Mouse (Mus musculus) intestine, embryonic 15.5 days (tissue): ENCODE data around the gene Lce1c. TPM values are rescaled to one million over a fixed set of nuclear protein-coding genes. Genes with fewer than 3 reads are reported as not detected.

Experiments used
- ATAC-seq: fragments of 200-750 bp; cut with Nextera tagmentation; 2 replicates; pipeline ENCODE4 v1.8.0; 2017; ENCODE audit warnings: moderate TSS enrichment, moderate library complexity
- H3K27ac ChIP-seq: fragments of 300-500 bp; sonication (generic); 2 replicates; pipeline ENCODE4 v1.5.1; 2015; ENCODE audit warnings: mild to moderate bottlenecking, inconsistent platforms
- H3K27me3 ChIP-seq: fragments of 300-500 bp; sonication (generic); replicated peaks from 2 replicates; pipeline ENCODE4 v1.6.1; 2015; ENCODE audit warnings: inconsistent platforms
- H3K36me3 ChIP-seq: fragments of 300-500 bp; sonication (generic); 2 replicates; pipeline ENCODE4 v1.6.1; 2015; ENCODE audit warnings: inconsistent platforms
- H3K4me1 ChIP-seq: fragments of 300-500 bp; sonication (generic); replicated peaks from 2 replicates; pipeline ENCODE4 v1.6.1; 2015; ENCODE audit warnings: inconsistent platforms
- H3K4me2 ChIP-seq: fragments of 300-500 bp; sonication (generic); replicated peaks from 2 replicates; pipeline ENCODE4 v1.6.1; 2015; ENCODE audit warnings: mild to moderate bottlenecking, inconsistent platforms
- H3K4me3 ChIP-seq: fragments of 300-500 bp; sonication (generic); replicated peaks from 2 replicates; pipeline ENCODE4 v1.5.1; 2015; ENCODE audit warnings: inconsistent platforms
- H3K9ac ChIP-seq: fragments of 300-500 bp; sonication (generic); 2 replicates; pipeline ENCODE4 v1.6.1; 2015; ENCODE audit warnings: inconsistent platforms
- H3K9me3 ChIP-seq: fragments of 300-500 bp; sonication (generic); 2 replicates; pipeline ENCODE4 v1.6.1; 2016; ENCODE audit warnings: inconsistent platforms
- WGBS: fragments of 180-500 bp; shearing (Covaris S2); methylation state at CpG from one replicate; pipeline ENCODE4 v1.1.7; 2015; 5-methylcytosine and 5-hydroxymethylcytosine counted together
- polyA plus RNA-seq: library from polyadenylated mRNA; unstranded; fragments of >200 nt; fragmentation: Nextera tagmentation; extraction: Ambion mirVana; gene quantifications from 2 replicates; pipeline ENCODE4 v1.2.1, GENCODE M21; 2015

Lce1c gene
- polyA plus RNA-seq, 1 experiment from 2014 or later, result not detected

DNA sequence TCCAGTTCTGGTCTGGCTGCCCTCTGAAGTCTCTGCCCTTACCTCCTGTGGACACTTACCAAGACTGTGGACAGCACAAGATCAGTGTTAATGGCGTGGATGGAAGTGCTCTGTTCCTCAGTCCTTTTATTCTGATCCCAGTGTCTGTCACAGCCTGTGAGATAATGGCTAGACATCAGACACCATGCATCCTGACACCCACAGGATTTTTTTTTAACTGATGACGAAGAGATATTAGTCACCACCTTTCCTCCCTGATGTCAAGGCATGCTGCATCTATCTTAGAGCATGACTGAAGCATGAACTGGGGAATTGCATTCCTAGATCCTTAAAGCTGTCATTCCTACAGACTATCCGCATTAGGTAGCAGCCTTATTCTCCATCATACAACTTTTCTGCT lies 41.2 kb downstream of the Lce1c start, which contains the start of gene Lce1f:
Gene Lce1f (minus strand): TSS at position 101 of the 400 bp plus-strand sequence.
- no peaks in the 10 kb centered on the region for H3K4me1 ChIP-seq
- no peaks in the 10 kb centered on the region for H3K9me3 ChIP-seq
- no peak for ATAC-seq
- no peak within 1 kb of the TSS for H3K9ac ChIP-seq
- H3K4me3 ChIP-seq, result no peak within 1 kb of the TSS
- no peak within 1 kb of the TSS for H3K27ac ChIP-seq
- no peaks in the 10 kb centered on the region for H3K27me3 ChIP-seq
- no peak within 1 kb of the TSS for H3K4me2 ChIP-seq
- no peaks in the 10 kb centered on the region for H3K36me3 ChIP-seq
- 77% methylated on average over 3 of the region's 3 CpGs for WGBS

GRCm38 (mm10) chr3:92722631-92723030 lies 43.6 kb downstream of the Lce1c start:
- H3K4me1 ChIP-seq, result no peaks in the 10 kb centered on the region
- WGBS, result 83% methylated on average over 5 of the region's 5 CpGs
- H3K27me3 ChIP-seq, result no peaks in the 10 kb centered on the region
- ATAC-seq, result no peak
- H3K27ac ChIP-seq, result no peak overlapping the region
- no peak overlapping the region for H3K4me2 ChIP-seq
- no peak overlapping the region for H3K9ac ChIP-seq
- H3K9me3 ChIP-seq, result no peaks in the 10 kb centered on the region
- H3K4me3 ChIP-seq, result no peak overlapping the region
- H3K36me3 ChIP-seq, result no peaks in the 10 kb centered on the region

Other genes with a start within 250 kb of the Lce1c start
- 7.7 and 9.0 TPM in 2 replicates for gene Gm9774, start 249.8 kb upstream of the Lce1c start, polyA plus RNA-seq
- not detected in 2 replicates for gene Sprr2k, start 246.7 kb upstream of the Lce1c start, polyA plus RNA-seq
- gene Sprr1b, start 240.5 kb upstream of the Lce1c start, polyA plus RNA-seq, result 0.18 TPM in 1 of 2 replicates, not detected in the other
- gene Sprr3, start 220.5 kb upstream of the Lce1c start, polyA plus RNA-seq, result not detected in 2 replicates
- gene Sprr1a, start 193.4 kb upstream of the Lce1c start, polyA plus RNA-seq, result 1.1 and 1.2 TPM in 2 replicates
- not detected in 2 replicates for gene Sprr4, start 178.8 kb upstream of the Lce1c start, polyA plus RNA-seq
- not detected in 2 replicates for gene 2310046K23Rik, start 144.7 kb upstream of the Lce1c start, polyA plus RNA-seq
- gene Ivl, start 105.5 kb upstream of the Lce1c start, polyA plus RNA-seq, result 0.09 TPM in 1 of 2 replicates, not detected in the other
- 3.4 and 5.3 TPM in 2 replicates for gene Smcp, start 90.2 kb upstream of the Lce1c start, polyA plus RNA-seq
- gene 2210017I01Rik, start 71.8 kb upstream of the Lce1c start, polyA plus RNA-seq, result not detected in 2 replicates
- gene Lce6a, start 57.6 kb upstream of the Lce1c start, polyA plus RNA-seq, result not detected in 2 replicates
- not detected in 2 replicates for gene Lce1a1, start 30.9 kb upstream of the Lce1c start, polyA plus RNA-seq
- not detected in 2 replicates for gene Lce1b, start 22.3 kb upstream of the Lce1c start, polyA plus RNA-seq
- not detected in 2 replicates for gene Lce1a2, start 8.9 kb upstream of the Lce1c start, polyA plus RNA-seq
- gene Lce1d, start 8.0 kb downstream of the Lce1c start, polyA plus RNA-seq, result not detected in 2 replicates
- not detected in 2 replicates for gene Lce1e, start 29.8 kb downstream of the Lce1c start, polyA plus RNA-seq
- gene Lce1f, start 41.1 kb downstream of the Lce1c start, polyA plus RNA-seq, result not detected in 2 replicates
- gene Gm38119, start 59.8 kb downstream of the Lce1c start, polyA plus RNA-seq, result not detected in 2 replicates
- gene Lce1g, start 73.1 kb downstream of the Lce1c start, polyA plus RNA-seq, result not detected in 2 replicates
- gene Lce1h, start 85.8 kb downstream of the Lce1c start, polyA plus RNA-seq, result not detected in 2 replicates
- not detected in 2 replicates for gene Lce1i, start 99.7 kb downstream of the Lce1c start, polyA plus RNA-seq
- gene Lce1j, start 111.3 kb downstream of the Lce1c start, polyA plus RNA-seq, result not detected in 2 replicates
- not detected in 2 replicates for gene Lce1k, start 128.6 kb downstream of the Lce1c start, polyA plus RNA-seq
- not detected in 2 replicates for gene Kprp, start 148.0 kb downstream of the Lce1c start, polyA plus RNA-seq
- not detected in 2 replicates for gene Lce1l, start 172.0 kb downstream of the Lce1c start, polyA plus RNA-seq
- not detected in 2 replicates for gene 2310050C09Rik, start 191.0 kb downstream of the Lce1c start, polyA plus RNA-seq
- not detected in 2 replicates for gene Lce3a, start 247.0 kb downstream of the Lce1c start, polyA plus RNA-seq